ENCODE assay signal across 27 mouse cellular contexts in the genomic region with DNA sequence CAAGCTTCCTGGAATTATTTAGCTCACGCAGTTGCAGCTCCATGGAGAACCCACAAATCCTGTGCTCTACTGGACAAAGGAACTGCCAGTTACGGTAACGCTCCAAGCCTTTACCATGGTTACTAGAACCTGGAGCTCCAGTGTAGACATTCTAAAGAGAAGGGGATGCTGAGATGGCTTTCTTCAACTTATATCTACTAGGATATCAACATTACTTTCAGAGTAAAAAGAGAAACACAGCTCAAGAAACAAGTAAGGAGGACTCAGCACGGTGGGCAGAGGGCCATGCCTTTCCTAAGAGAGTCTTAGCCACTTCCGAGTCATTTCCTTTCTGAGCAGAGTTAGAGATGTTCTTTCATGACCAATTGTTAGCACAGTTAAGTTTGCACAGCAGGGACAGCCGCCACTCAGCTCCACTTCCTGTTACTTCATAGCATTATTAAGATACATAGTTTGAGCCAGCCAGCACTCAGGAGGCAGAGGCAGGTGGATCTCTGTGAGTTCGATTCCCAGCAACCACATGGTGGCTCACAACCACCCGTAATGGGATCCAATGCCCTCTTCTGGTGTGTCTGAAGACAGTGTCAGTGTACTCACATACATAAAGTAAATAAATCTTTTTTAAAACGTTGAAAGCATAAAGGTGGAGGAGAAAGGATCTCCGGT. TPM values are rescaled to one million over a fixed set of nuclear protein-coding genes. Genes with fewer than 3 reads are reported as not detected.
DNase-seq lines count a peak whose midpoint lies in the region; ATAC-seq lines count a peak whose summit lies in the region.
"Had no signal": no experiment of that assay in that cellular context is flagged by ENCODE, and none has a peak within 500 bp of the region (broad histone marks: within the 10 kb centered on the region; RNA-seq: fewer than 3 reads in every experiment).

A gene (minus strand): TSS at position 51 of the 666 bp plus-strand sequence.
A gene (plus strand): TSS at position 132 of the 666 bp plus-strand sequence.

- no peak within 1 kb of the TSS for H3K4me2 ChIP-seq in liver, embryonic 15.5 days
- H3K4me2 ChIP-seq in liver, embryonic 12.5 days = no peak within 1 kb of the TSS
- H3K4me2 ChIP-seq in embryonic facial prominence, embryonic 14.5 days (ENCODE audit: low read depth, low read length) = no peak within 1 kb of the TSS
- no peak within 1 kb of the TSS for H3K4me2 ChIP-seq in midbrain, embryonic 14.5 days (ENCODE audit: low read length)

- DNase-seq in CD4-positive, CD25-positive, alpha-beta regulatory T cell, adult 2 months (ENCODE audit: low read depth, low spot score) = peak; percentile 25
- no peak for DNase-seq in embryonic facial prominence, embryonic 14.5 days (ENCODE audit: low spot score)
- DNase-seq in naive thymus-derived CD4-positive, alpha-beta T cell, adult 2 months (ENCODE audit: low read depth) = peak; percentile 55
- no peak for DNase-seq in right cerebral cortex, postnatal 36 days (ENCODE audit: low spot score in 2 of 2)
- no peak for DNase-seq in midbrain, embryonic 14.5 days
- DNase-seq: adrenal gland, postnatal 14 days; cerebellum, adult 11-12 months; heart, postnatal 4 days; kidney, adult 9 months; kidney, postnatal 25 days; right cerebral cortex, postnatal 14 days; thymus, adult 2 months had no signal

- H3K9ac ChIP-seq in liver, embryonic 15.5 days = no peak within 1 kb of the TSS
- no peak within 1 kb of the TSS for H3K9ac ChIP-seq in liver, embryonic 12.5 days
- 0 out of 2 replicates have a peak within 1 kb of the TSS, but pooled peaks have one; percentile 14 for H3K9ac ChIP-seq in embryonic facial prominence, embryonic 14.5 days (ENCODE audit: low read depth, low read length)
- H3K9ac ChIP-seq in midbrain, embryonic 14.5 days (replicated peaks; ENCODE audit: low read length) = no peak within 1 kb of the TSS
- H3K9ac ChIP-seq: liver, embryonic 14.5 days; midbrain, embryonic 15.5 days had no signal

- H3K4me3 ChIP-seq in liver, embryonic 15.5 days (replicated peaks) = no peak within 1 kb of the TSS
- H3K4me3 ChIP-seq in liver, embryonic 12.5 days = no peak within 1 kb of the TSS
- no peak within 1 kb of the TSS for H3K4me3 ChIP-seq in embryonic facial prominence, embryonic 14.5 days (ENCODE audit: low read depth, low read length)
- no peak within 1 kb of the TSS for H3K4me3 ChIP-seq in midbrain, embryonic 14.5 days (replicated peaks; ENCODE audit: low read depth, low read length)
- H3K4me3 ChIP-seq: left cerebral cortex, adult 2 months; midbrain, embryonic 15.5 days had no signal

- H3K9me3 ChIP-seq in liver, embryonic 15.5 days (replicated peaks) = no peaks in the 10 kb centered on the region
- no peaks in the 10 kb centered on the region for H3K9me3 ChIP-seq in liver, embryonic 12.5 days (replicated peaks)
- no peaks in the 10 kb centered on the region for H3K9me3 ChIP-seq in embryonic facial prominence, embryonic 14.5 days (ENCODE audit: control insufficient read depth, low read length)
- H3K9me3 ChIP-seq in midbrain, embryonic 14.5 days (ENCODE audit: control insufficient read depth, low read length) = no peaks in the 10 kb centered on the region
- H3K9me3 ChIP-seq: midbrain, embryonic 15.5 days had no signal

- H3K27me3 ChIP-seq in liver, embryonic 15.5 days = 0 out of 2 replicates have a peak, but pooled peaks cover 9% of the 10 kb centered on the region
- no peaks in the 10 kb centered on the region for H3K27me3 ChIP-seq in liver, embryonic 12.5 days (replicated peaks)
- H3K27me3 ChIP-seq in embryonic facial prominence, embryonic 14.5 days (replicated peaks; ENCODE audit: control insufficient read depth, insufficient read depth, low read length) = no peaks in the 10 kb centered on the region
- H3K27me3 ChIP-seq in midbrain, embryonic 14.5 days (ENCODE audit: control insufficient read depth, insufficient read depth, low read length) = no peaks in the 10 kb centered on the region
- H3K27me3 ChIP-seq: midbrain, embryonic 15.5 days; Patski had no signal

- peak within 1 kb of the TSS; percentile 35; the same call in 1 of the 2 replicates for H3K27ac ChIP-seq in liver, embryonic 15.5 days (replicated peaks)
- no peak within 1 kb of the TSS for H3K27ac ChIP-seq in liver, embryonic 12.5 days
- H3K27ac ChIP-seq in embryonic facial prominence, embryonic 14.5 days (replicated peaks; ENCODE audit: low read depth, low read length) = no peak within 1 kb of the TSS
- no peak within 1 kb of the TSS for H3K27ac ChIP-seq in midbrain, embryonic 14.5 days (replicated peaks; ENCODE audit: low read depth, low read length)
- H3K27ac ChIP-seq: left cerebral cortex, adult 2 months; liver, embryonic 14.5 days; macrophage; midbrain, embryonic 15.5 days had no signal

- ATAC-seq in CD4-positive, CD25-positive, alpha-beta regulatory T cell, adult 4 months = no peak
- no peak for ATAC-seq in liver, embryonic 15.5 days (ENCODE audit: insufficient read depth)
- ATAC-seq in liver, embryonic 12.5 days = no peak
- ATAC-seq in embryonic facial prominence, embryonic 14.5 days (ENCODE audit: low read depth) = no peak
- no peak for ATAC-seq in midbrain, embryonic 14.5 days (ENCODE audit: low FRiP score, low TSS enrichment)
- ATAC-seq: activated CD4-positive, CD25-positive, alpha-beta regulatory T cell, adult 4 months; forebrain, embryonic 16.5 days; hindbrain, embryonic 16.5 days; midbrain, embryonic 15.5 days; Patski had no signal

- peaks cover 24% of the 10 kb centered on the region for H3K4me1 ChIP-seq in liver, embryonic 15.5 days (replicated peaks)
- peaks cover 22% of the 10 kb centered on the region for H3K4me1 ChIP-seq in liver, embryonic 12.5 days
- peaks cover 9% of the 10 kb centered on the region for H3K4me1 ChIP-seq in embryonic facial prominence, embryonic 14.5 days (ENCODE audit: control insufficient read depth, insufficient read depth, low read length)
- H3K4me1 ChIP-seq in midbrain, embryonic 14.5 days (ENCODE audit: control insufficient read depth, insufficient read depth, low read length) = peaks cover 16% of the 10 kb centered on the region

- 55% methylated on average over 10 of the region's 10 CpGs for WGBS in liver, embryonic 15.5 days (ENCODE audit: insufficient replicate concordance)
- 59% methylated on average over 10 of the region's 10 CpGs for WGBS in liver, embryonic 12.5 days (ENCODE audit: insufficient replicate concordance)
- WGBS in embryonic facial prominence, embryonic 14.5 days = 84% methylated on average over 10 of the region's 10 CpGs
- WGBS in midbrain, embryonic 14.5 days = 87% methylated on average over 10 of the region's 10 CpGs

- 0 out of 2 replicates have a peak, but pooled peaks cover 1% of the 10 kb centered on the region for H3K36me3 ChIP-seq in liver, embryonic 15.5 days (replicated peaks)
- peaks cover 2% of the 10 kb centered on the region for H3K36me3 ChIP-seq in liver, embryonic 12.5 days
- H3K36me3 ChIP-seq in embryonic facial prominence, embryonic 14.5 days (ENCODE audit: control insufficient read depth, insufficient read depth, low read length) = no peaks in the 10 kb centered on the region
- H3K36me3 ChIP-seq in midbrain, embryonic 14.5 days (ENCODE audit: control insufficient read depth, insufficient read depth, low read length) = no peaks in the 10 kb centered on the region
- H3K36me3 ChIP-seq: midbrain, embryonic 15.5 days had no signal

RNA-seq across cellular contexts. Expression of the first gene that starts in this region (rescaled TPM):
- 100 to 1,000 TPM; 103 to 104 TPM for polyA plus RNA-seq in CD4-positive, CD25-positive, alpha-beta regulatory T cell, adult 4 months (2017; shearing (Covaris generic))
- 25.1 and 28.2 TPM in 2 replicates for polyA plus RNA-seq in liver, embryonic 15.5 days (2015; fragmentation: Nextera tagmentation; extraction: Ambion mirVana)
- 34.4 and 35.5 TPM in 2 replicates for polyA plus RNA-seq in liver, embryonic 12.5 days (2016; fragmentation: Nextera tagmentation; extraction: Ambion mirVana)
- 47.9 and 51.3 TPM in 2 replicates for polyA plus RNA-seq in embryonic facial prominence, embryonic 14.5 days (2014; fragmentation: Nextera tagmentation; extraction: Ambion mirVana)
- 59.7 and 65.8 TPM in 2 replicates for polyA plus RNA-seq in midbrain, embryonic 14.5 days (2014; fragmentation: Nextera tagmentation; extraction: Ambion mirVana)

RNA-seq across cellular contexts. Expression of the second gene that starts in this region (rescaled TPM):
- polyA plus RNA-seq in CD4-positive, CD25-positive, alpha-beta regulatory T cell, adult 4 months (2017; shearing (Covaris generic)) = not detected
- not detected in 2 replicates for polyA plus RNA-seq in liver, embryonic 15.5 days (2015; fragmentation: Nextera tagmentation; extraction: Ambion mirVana)
- polyA plus RNA-seq in liver, embryonic 12.5 days (2016; fragmentation: Nextera tagmentation; extraction: Ambion mirVana) = not detected in 2 replicates
- polyA plus RNA-seq in embryonic facial prominence, embryonic 14.5 days (2014; fragmentation: Nextera tagmentation; extraction: Ambion mirVana) = not detected in 2 replicates
- 0.58 TPM in 1 of 2 replicates, not detected in the other for polyA plus RNA-seq in midbrain, embryonic 14.5 days (2014; fragmentation: Nextera tagmentation; extraction: Ambion mirVana)
- polyA plus RNA-seq: activated CD4-positive, CD25-positive, alpha-beta regulatory T cell, adult 4 months; embryonic facial prominence, embryonic 11.5 days; liver, embryonic 14.5 days; lung, embryonic 16.5 days; macrophage; spleen, adult 2 months; stomach, embryonic 14.5 days had no signal

Comparison
In these comparisons a context has a peak if more than half of its experiments do, and no peak if none do; other contexts are left out.
1. DNase-seq: peak in CD4-positive, CD25-positive, alpha-beta regulatory T cell, adult 2 months (single experiment) and naive thymus-derived CD4-positive, alpha-beta T cell, adult 2 months (single experiment); none in embryonic facial prominence, embryonic 14.5 days (single experiment), right cerebral cortex, postnatal 36 days (0 of 2) and midbrain, embryonic 14.5 days (single experiment).